In genomic region chr16:33315611-33316010, GRCm38 (mm10) we compare ENCODE assay signal across 20 mouse cellular contexts.
"Had no signal": no experiment of that assay in that cellular context is flagged by ENCODE, and none has a peak within 500 bp of the region (broad histone marks: within the 10 kb centered on the region; RNA-seq: fewer than 3 reads in every experiment).

No protein-coding gene starts in this region.

- H3K4me3 ChIP-seq: lung, embryonic 15.5 days; midbrain, embryonic 12.5 days; myocyte; neural tube, embryonic 13.5 days; neural tube, embryonic 15.5 days had no signal

- H3K27me3 ChIP-seq: lung, embryonic 15.5 days; midbrain, embryonic 12.5 days; neural tube, embryonic 13.5 days; neural tube, embryonic 15.5 days had no signal

- H3K9me3 ChIP-seq: lung, embryonic 15.5 days; midbrain, embryonic 12.5 days; neural tube, embryonic 13.5 days; neural tube, embryonic 15.5 days had no signal

- H3K9ac ChIP-seq: lung, embryonic 15.5 days; midbrain, embryonic 12.5 days; neural tube, embryonic 13.5 days; neural tube, embryonic 15.5 days had no signal

- H3K27ac ChIP-seq: lung, embryonic 15.5 days; macrophage; midbrain, embryonic 12.5 days; neural tube, embryonic 13.5 days; neural tube, embryonic 15.5 days had no signal

- H3K4me2 ChIP-seq: lung, embryonic 15.5 days; midbrain, embryonic 12.5 days; neural tube, embryonic 13.5 days; neural tube, embryonic 15.5 days had no signal

- ATAC-seq: lung, postnatal 0 days; midbrain, embryonic 16.5 days had no signal

- H3K36me3 ChIP-seq: lung, embryonic 15.5 days; midbrain, embryonic 12.5 days; neural tube, embryonic 13.5 days; neural tube, embryonic 15.5 days had no signal

- H3K4me1 ChIP-seq: lung, embryonic 15.5 days; midbrain, embryonic 12.5 days; neural tube, embryonic 13.5 days; neural tube, embryonic 15.5 days had no signal

- DNase-seq: lung, adult 2 months; lung, postnatal 14 days; lung, postnatal 36 days; midbrain, embryonic 14.5 days; retina, postnatal 1 day; right cerebral cortex, adult 18-20 months; right cerebral cortex, postnatal 14 days; right cerebral cortex, postnatal 4 days; spleen, adult 18-20 months; thymus, adult 18-20 months; thymus, postnatal 14 days; thymus, postnatal 36 days had no signal
